Mouse (Mus musculus): Measurements from ENCODE around the gene Defa34. TPM values are rescaled to one million over a fixed set of nuclear protein-coding genes. Genes with fewer than 3 reads are reported as not detected.
"Not testable (repeated sequence)": the region's sequence is repeated elsewhere in the genome, so short reads cannot be mapped to it uniquely, and the experiment has no call there.

Defa34 gene
- total RNA-seq (2015) (not detected in 2 replicates), total RNA-seq (2017) (not detected in 2 replicates)

GRCm38 (mm10) chr8:21665497-21665896 is at the start of gene Defa34:
TSS of gene Defa34 (plus strand) at chr8:21665797.
- not testable (repeated sequence) for ATAC-seq (replicated peaks; ENCODE audit: poor library complexity)

DNA sequence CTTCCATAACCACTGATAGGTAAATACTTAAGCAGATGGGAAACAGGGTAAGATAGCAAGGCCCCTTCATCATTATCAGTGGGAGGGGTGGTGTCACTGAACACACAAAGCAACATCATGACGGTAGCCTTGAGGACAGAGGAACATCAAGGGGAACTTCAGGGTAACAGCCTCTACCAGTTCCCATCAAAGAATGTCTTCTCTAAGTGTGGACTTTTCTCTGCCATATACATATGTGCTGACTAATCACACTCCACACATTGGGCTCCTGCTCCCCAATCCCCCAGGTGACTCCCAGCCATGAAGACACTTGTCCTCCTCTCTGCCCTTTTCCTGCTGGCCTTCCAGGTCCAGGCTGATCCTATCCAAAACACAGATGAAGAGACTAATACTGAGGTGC is 47.7 kb upstream of the Defa34 start, which contains the start of gene Defa26:
Defa26 (plus strand) TSS at position 301 of the 400 bp plus-strand sequence.
- ATAC-seq (replicated peaks; ENCODE audit: poor library complexity), result not testable (repeated sequence)

- not testable (repeated sequence) for ATAC-seq (replicated peaks; ENCODE audit: poor library complexity)
These were observed 10.1 kb upstream of the Defa34 start, which contains the start of gene Defa17 for GRCm38 (mm10) chr8:21655480-21655879. TSS of gene Defa17 (plus strand) at chr8:21655780.

GRCm38 (mm10) chr8:21703545-21703944 is 37.9 kb downstream of the Defa34 start, which contains the start of gene AY761184:
TSS of gene AY761184 (minus strand) at chr8:21703645.
- ATAC-seq (replicated peaks; ENCODE audit: poor library complexity), result not testable (repeated sequence)

Other genes starting within 250 kb of the Defa34 start
- not detected in 2 replicates for gene Defa36, start 238.4 kb upstream of the Defa34 start, total RNA-seq (2015)
- gene Defa36, start 238.4 kb upstream of the Defa34 start, total RNA-seq (2017), result not detected in 2 replicates
- gene Gm7849, start 209.2 kb upstream of the Defa34 start, total RNA-seq (2015), result not detected in 2 replicates
- not detected in 2 replicates for gene Gm7849, start 209.2 kb upstream of the Defa34 start, total RNA-seq (2017)
- not detected in 2 replicates for gene Defa20, start 156.5 kb upstream of the Defa34 start, total RNA-seq (2015)
- gene Defa20, start 156.5 kb upstream of the Defa34 start, total RNA-seq (2017), result not detected in 2 replicates
- not detected in 2 replicates for gene Defa32, start 136.8 kb upstream of the Defa34 start, total RNA-seq (2015)
- gene Defa32, start 136.8 kb upstream of the Defa34 start, total RNA-seq (2017), result not detected in 2 replicates
- gene Defa37, start 100.4 kb upstream of the Defa34 start, total RNA-seq (2015), result not detected in 2 replicates
- gene Defa37, start 100.4 kb upstream of the Defa34 start, total RNA-seq (2017), result not detected in 2 replicates
- gene Defa28, start 82.8 kb upstream of the Defa34 start, total RNA-seq (2015), result not detected in 2 replicates
- gene Defa28, start 82.8 kb upstream of the Defa34 start, total RNA-seq (2017), result not detected in 2 replicates
- gene Gm7861, start 71.3 kb upstream of the Defa34 start, total RNA-seq (2015), result not detected in 2 replicates
- not detected in 2 replicates for gene Gm7861, start 71.3 kb upstream of the Defa34 start, total RNA-seq (2017)
- not detected in 2 replicates for gene Defa26, start 47.6 kb upstream of the Defa34 start, total RNA-seq (2015)
- gene Defa26, start 47.6 kb upstream of the Defa34 start, total RNA-seq (2017), result not detected in 2 replicates
- not detected in 2 replicates for gene Defa17, start 10.0 kb upstream of the Defa34 start, total RNA-seq (2015)
- not detected in 2 replicates for gene Defa17, start 10.0 kb upstream of the Defa34 start, total RNA-seq (2017)
- gene AY761184, start 37.8 kb downstream of the Defa34 start, total RNA-seq (2015), result not detected in 2 replicates
- gene AY761184, start 37.8 kb downstream of the Defa34 start, total RNA-seq (2017), result not detected in 2 replicates
- gene Defa24, start 68.7 kb downstream of the Defa34 start, total RNA-seq (2015), result not detected in 2 replicates
- not detected in 2 replicates for gene Defa24, start 68.7 kb downstream of the Defa34 start, total RNA-seq (2017)
- gene Defb50, start 157.7 kb downstream of the Defa34 start, total RNA-seq (2015), result not detected in 2 replicates
- not detected in 2 replicates for gene Defb50, start 157.7 kb downstream of the Defa34 start, total RNA-seq (2017)
- not detected in 2 replicates for gene Defb2, start 174.1 kb downstream of the Defa34 start, total RNA-seq (2015)
- gene Defb2, start 174.1 kb downstream of the Defa34 start, total RNA-seq (2017), result not detected in 2 replicates
- not detected in 2 replicates for gene Defb10, start 193.1 kb downstream of the Defa34 start, total RNA-seq (2015)
- not detected in 2 replicates for gene Defb10, start 193.1 kb downstream of the Defa34 start, total RNA-seq (2017)
- not detected in 2 replicates for gene Defb9, start 219.6 kb downstream of the Defa34 start, total RNA-seq (2015)
- gene Defb9, start 219.6 kb downstream of the Defa34 start, total RNA-seq (2017), result not detected in 2 replicates
- gene Defb11, start 240.6 kb downstream of the Defa34 start, total RNA-seq (2015), result not detected in 2 replicates
- not detected in 2 replicates for gene Defb11, start 240.6 kb downstream of the Defa34 start, total RNA-seq (2017)